8 mouse cellular contexts compared by ENCODE assay signal in the genomic region with DNA sequence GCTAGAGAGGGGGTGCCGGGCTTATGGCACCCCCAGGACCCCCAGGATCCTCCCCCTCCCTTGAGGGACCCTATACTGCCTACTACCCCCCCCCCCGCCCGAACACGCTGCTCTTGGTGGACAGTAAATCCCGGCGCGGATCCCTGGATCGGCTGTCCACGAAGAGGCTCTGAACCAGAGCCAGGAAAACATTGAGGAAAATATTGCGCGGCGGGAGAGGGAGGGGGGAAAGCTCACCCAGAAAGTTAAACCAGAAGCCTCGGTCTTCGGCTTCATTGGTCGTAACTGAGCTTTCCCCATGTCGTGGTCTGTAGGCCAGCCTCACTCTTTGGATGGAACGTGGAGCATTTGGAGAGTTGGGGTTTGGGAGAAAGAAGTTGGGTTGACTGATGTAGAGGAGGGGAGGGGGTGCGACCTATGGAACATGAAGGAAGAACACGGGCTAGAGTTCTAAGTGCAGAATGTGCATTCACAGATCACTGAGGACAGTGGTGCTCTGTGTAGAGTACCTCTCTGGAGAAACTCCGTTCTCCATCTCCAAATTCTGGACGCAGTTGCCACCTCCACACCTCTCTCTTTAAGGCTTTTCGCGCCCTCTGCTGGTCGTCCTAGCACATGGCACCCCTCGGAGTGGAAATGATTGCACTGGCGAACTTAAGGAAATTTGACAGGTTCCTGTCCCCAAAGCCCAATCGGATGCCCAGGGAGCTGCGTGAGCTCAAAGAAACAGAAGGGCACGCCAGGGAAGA. TPM values are rescaled to one million over a fixed set of nuclear protein-coding genes. Genes with fewer than 3 reads are reported as not detected.
DNase-seq lines count a peak whose midpoint lies in the region; ATAC-seq lines count a peak whose summit lies in the region.

A gene (minus strand): TSS at position 84 of the 749 bp plus-strand sequence.

- H3K4me1 ChIP-seq in embryonic facial prominence, embryonic 10.5 days: peaks cover 45% of the 10 kb centered on the region
- H3K4me1 ChIP-seq in limb, embryonic 15.5 days: peaks cover 36% of the 10 kb centered on the region

- peaks cover 23% of the 10 kb centered on the region for H3K27me3 ChIP-seq in embryonic facial prominence, embryonic 10.5 days (replicated peaks; ENCODE audit: low read depth, poor library complexity, severe bottlenecking)
- H3K27me3 ChIP-seq in limb, embryonic 15.5 days: peaks cover 6% of the 10 kb centered on the region; the same call in 1 of the 2 replicates

- peaks cover 13% of the 10 kb centered on the region for H3K36me3 ChIP-seq in embryonic facial prominence, embryonic 10.5 days (replicated peaks)
- H3K36me3 ChIP-seq in limb, embryonic 15.5 days: peaks cover 8% of the 10 kb centered on the region

- peak within 1 kb of the TSS; percentile 72 for H3K4me3 ChIP-seq in embryonic facial prominence, embryonic 10.5 days
- peak within 1 kb of the TSS; percentile 54 for H3K4me3 ChIP-seq in limb, embryonic 15.5 days

- H3K27ac ChIP-seq in embryonic facial prominence, embryonic 10.5 days (replicated peaks): peak within 1 kb of the TSS; percentile 96
- H3K27ac ChIP-seq in limb, embryonic 15.5 days: peak within 1 kb of the TSS; percentile 95

- H3K4me2 ChIP-seq in limb, embryonic 15.5 days: peak within 1 kb of the TSS; percentile 90

- DNase-seq in 3134 (ENCODE audit: extremely low read depth, insufficient read length, low spot score): peak; percentile 74
- peak; percentile 90 for DNase-seq in adrenal gland, postnatal 10 days
- DNase-seq in embryonic facial prominence, embryonic 10.5 days (ENCODE audit: low spot score): peak; percentile 90
- peak; percentile 85 to 96 for DNase-seq in heart, adult 18-20 months
- peak; percentile 85 for DNase-seq in kidney, adult 18-20 months
- DNase-seq in spleen, postnatal 36 days (ENCODE audit: low spot score in 2 of 2): peak; percentile 61 to 75

- H3K9ac ChIP-seq in limb, embryonic 15.5 days: peak within 1 kb of the TSS; percentile 44

- under 1% methylated on average over 29 of the region's 29 CpGs for WGBS in embryonic facial prominence, embryonic 10.5 days
- under 1% methylated on average over 29 of the region's 29 CpGs for WGBS in limb, embryonic 15.5 days

- no peak for ATAC-seq in limb, embryonic 15.5 days (ENCODE audit: insufficient number of reproducible peaks, low FRiP score, low TSS enrichment, low read depth)
- peak; percentile 66 for ATAC-seq in monocyte, adult 5-6 weeks (replicated peaks; ENCODE audit: insufficient number of reproducible peaks, low FRiP score, low TSS enrichment, poor library complexity, severe bottlenecking)

- H3K9me3 ChIP-seq in embryonic facial prominence, embryonic 10.5 days: no peaks in the 10 kb centered on the region
- H3K9me3 ChIP-seq in limb, embryonic 15.5 days: no peaks in the 10 kb centered on the region

RNA-seq across cellular contexts. Expression of the gene that starts here (rescaled TPM):
- total RNA-seq in adrenal gland, postnatal 10 days (2021): 1 to 10 TPM; 5.2 to 5.6 TPM
- polyA plus RNA-seq in embryonic facial prominence, embryonic 10.5 days (2016; fragmentation: Nextera tagmentation; extraction: Ambion mirVana): 11.4 and 13.0 TPM in 2 replicates
- total RNA-seq in heart, adult 18-20 months (2021): under 1 TPM; 0.82 to 0.87 TPM
- polyA plus RNA-seq in limb, embryonic 15.5 days (2015; fragmentation: Nextera tagmentation; extraction: Ambion mirVana): 13.4 and 13.7 TPM in 2 replicates
- total RNA-seq in monocyte, adult 5-6 weeks (2017): not detected in 3 replicates

Comparison
In these comparisons a context has a peak if more than half of its experiments do, and no peak if none do; other contexts are left out.
1. Peak in DNase-seq in heart, adult 18-20 months; RNA of the gene not detected or under 1 TPM.
2. Peak in ATAC-seq in monocyte, adult 5-6 weeks; RNA of the gene not detected or under 1 TPM.